Mouse (Mus musculus) urinary bladder, postnatal 36 days (tissue): ENCODE results near the gene Cdk15.
A peak's percentile ranks its signal among the peaks of the same experiment; 100 is the strongest.

Experiments used
- DNase-seq, 2 experiments: peaks; one replicate each; pipeline ENCODE4 v3.0.0; 2022; ENCODE audit warnings: low spot score in 2 of 2, mixed read lengths in 1 of 2

The Cdk15 gene

GRCm38 (mm10) chr1:59326854-59327395 is 70.2 kb downstream of the Cdk15 start:
- DNase-seq = no peak

- DNase-seq = no peak
Observed at GRCm38 (mm10) chr1:59332737-59333385, 76.2 kb downstream of the Cdk15 start.

- DNase-seq = no peak
Observed at GRCm38 (mm10) chr1:59333386-59333759, 76.7 kb downstream of the Cdk15 start.

- DNase-seq = no peak
Observed at GRCm38 (mm10) chr1:59333860-59334561, 77.3 kb downstream of the Cdk15 start.

- no peak for DNase-seq
Observed at GRCm38 (mm10) chr1:59334562-59334890, 77.8 kb downstream of the Cdk15 start.

- DNase-seq = no peak
Observed at GRCm38 (mm10) chr1:59336256-59336655, 79.5 kb downstream of the Cdk15 start.

- no peak for DNase-seq
Observed at GRCm38 (mm10) chr1:59340814-59341588, 84.3 kb downstream of the Cdk15 start.

GRCm38 (mm10) chr1:59341697-59342096 is 85.0 kb downstream of the Cdk15 start:
- no peak for DNase-seq

- no peak for DNase-seq
Observed at GRCm38 (mm10) chr1:59342146-59342545, 85.4 kb downstream of the Cdk15 start.

GRCm38 (mm10) chr1:59352706-59353105 is 96.0 kb downstream of the Cdk15 start:
- no peak for DNase-seq

GRCm38 (mm10) chr1:59355440-59355839 is 98.7 kb downstream of the Cdk15 start:
- no peak for DNase-seq

- DNase-seq = no peak
Observed at GRCm38 (mm10) chr1:59359136-59359535, 102.4 kb downstream of the Cdk15 start.

- no peak for DNase-seq
Observed at GRCm38 (mm10) chr1:59360834-59361233, 104.1 kb downstream of the Cdk15 start.

GRCm38 (mm10) chr1:59361460-59361859 is 104.8 kb downstream of the Cdk15 start:
- DNase-seq = no peak

- DNase-seq = no peak
Observed at GRCm38 (mm10) chr1:59361966-59362365, 105.3 kb downstream of the Cdk15 start.

GRCm38 (mm10) chr1:59364463-59365040 is 107.8 kb downstream of the Cdk15 start:
- DNase-seq = no peak

GRCm38 (mm10) chr1:59367928-59368648 is 111.4 kb downstream of the Cdk15 start:
- peak in 1 of 2 experiments; percentile 28 for DNase-seq

- no peak for DNase-seq
Observed at GRCm38 (mm10) chr1:59368649-59369319, 112.1 kb downstream of the Cdk15 start.

- no peak for DNase-seq
Observed at GRCm38 (mm10) chr1:59369320-59369685, 112.6 kb downstream of the Cdk15 start.

- DNase-seq = no peak
Observed at GRCm38 (mm10) chr1:59370355-59370950, 113.7 kb downstream of the Cdk15 start.
